Mouse (Mus musculus) 416B (cell line): Measurements from ENCODE around the gene Sox5.
A peak's percentile ranks its signal among the peaks of the same experiment; 100 is the strongest.

ENCODE experiments used
- DNase-seq: peaks from one replicate; pipeline ENCODE4 v3.0.0; 2011; ENCODE audit warnings: low read depth

Sox5 gene

DNA sequence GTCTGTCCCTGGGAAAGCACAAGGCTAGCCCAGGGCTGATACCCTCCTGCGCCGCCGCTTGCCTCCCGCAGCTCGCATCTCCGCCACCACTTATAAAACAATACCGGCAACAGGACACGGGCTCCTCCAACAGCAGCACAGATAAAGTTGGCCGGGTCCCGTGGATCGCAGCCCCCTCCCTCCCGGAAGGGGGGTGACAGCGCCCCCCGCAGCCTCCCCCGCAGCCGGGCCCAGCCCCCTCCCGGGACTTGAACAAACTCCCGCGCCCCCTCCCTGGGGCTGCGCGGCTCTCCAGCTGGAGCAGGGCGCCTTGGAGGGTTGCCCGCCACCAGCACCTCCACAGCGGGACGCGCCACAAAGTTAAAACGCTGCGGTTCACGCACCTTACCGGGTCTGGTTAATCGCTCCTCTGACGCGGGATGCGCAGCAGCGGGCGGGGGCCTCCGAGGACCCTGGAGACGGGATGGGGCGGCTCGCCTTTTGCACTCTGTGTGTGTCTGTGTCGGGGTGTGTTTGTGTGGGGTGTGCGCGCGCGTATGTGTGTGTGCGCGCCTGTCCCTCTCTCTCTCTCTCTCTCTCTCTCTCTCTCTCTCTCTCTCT is at the start of gene Sox5:
Sox5 (minus strand) TSS at position 547 of the 600 bp plus-strand sequence.
- no peak for DNase-seq

DNA sequence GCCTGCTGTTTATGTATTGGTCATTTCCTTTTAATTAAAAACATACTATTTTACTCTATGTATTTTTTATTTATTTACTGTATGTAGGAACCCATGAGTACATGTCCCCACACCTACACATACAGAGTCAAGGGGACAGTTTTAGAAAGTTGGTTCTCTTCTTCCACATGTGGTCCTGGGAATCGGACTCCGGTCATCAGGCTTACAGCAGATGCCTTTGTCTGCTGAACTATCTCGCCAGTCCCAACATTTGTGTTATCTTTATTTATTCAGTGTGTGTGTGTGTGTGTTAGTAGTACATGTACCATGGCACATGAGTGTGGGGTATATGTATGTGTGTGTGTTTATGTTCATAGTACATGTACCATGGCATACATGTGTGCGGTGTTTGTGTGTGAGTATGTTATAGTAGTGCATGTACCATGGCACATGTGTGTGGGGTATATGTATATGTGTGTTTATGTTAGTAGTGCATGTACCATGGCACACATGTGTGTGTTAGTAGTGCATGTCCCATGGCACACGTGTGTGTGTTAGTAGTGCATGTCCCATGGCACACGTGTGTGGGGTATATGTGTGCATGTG is 43.3 kb upstream of the Sox5 start:
- no peak for DNase-seq

DNA sequence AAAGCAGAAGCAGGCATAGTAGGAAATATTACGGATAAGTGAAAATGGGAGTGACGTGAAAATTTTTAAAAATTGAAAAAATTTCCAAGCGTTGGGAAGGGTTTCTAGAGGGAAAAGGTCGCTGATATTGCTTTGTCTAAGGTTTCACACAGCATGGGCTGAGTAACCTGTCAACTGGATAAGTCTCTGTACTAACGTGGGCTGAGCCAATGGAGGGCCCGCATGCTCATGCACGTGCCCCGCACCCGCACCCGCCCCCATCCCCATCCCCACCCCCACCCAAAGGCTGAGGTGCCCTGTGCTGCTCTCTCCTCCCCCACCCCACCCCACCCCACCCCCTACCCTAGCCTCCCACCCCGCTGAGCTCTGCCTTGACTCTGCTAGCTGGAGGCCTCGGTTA is 42.4 kb upstream of the Sox5 start:
- no peak for DNase-seq

DNA sequence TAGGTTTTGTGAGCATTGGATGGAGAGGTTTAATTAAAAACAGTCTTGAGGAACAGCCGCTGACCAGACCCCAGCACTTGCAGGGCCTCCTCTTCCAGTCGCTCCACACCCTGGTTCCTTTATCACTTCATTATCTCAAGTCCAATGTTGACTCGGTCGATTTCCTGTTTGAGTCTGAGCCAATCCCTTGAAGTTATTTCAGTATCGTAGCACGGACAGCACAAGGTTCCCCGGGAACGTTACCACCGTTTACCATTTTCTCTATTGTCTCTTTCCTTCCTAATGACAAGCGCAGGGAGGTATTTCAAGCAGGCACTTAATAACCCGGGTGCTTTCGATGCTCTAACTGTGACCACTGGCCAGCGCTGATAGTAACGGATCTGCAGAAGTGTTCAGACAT is 40.8 kb upstream of the Sox5 start:
- DNase-seq = no peak

DNA sequence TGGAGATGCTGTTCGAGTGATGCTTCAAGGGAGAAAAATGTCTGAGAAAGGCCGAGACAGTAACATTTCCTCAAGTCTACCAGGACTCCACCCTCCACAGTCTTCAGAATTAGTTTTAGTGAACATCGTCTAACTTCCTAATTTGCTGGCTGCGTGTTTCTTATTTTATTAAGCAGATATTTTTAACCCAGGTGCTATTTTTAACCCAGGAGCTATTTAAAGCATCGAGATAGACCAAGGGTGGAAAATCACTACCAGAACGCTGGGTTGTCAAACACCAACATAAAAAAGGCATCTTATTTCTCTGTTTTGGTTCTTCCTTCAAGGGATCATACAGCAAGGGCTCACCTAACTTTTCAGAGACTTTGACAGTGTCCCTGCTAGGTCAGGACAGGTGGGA is 39.2 kb upstream of the Sox5 start:
- DNase-seq = no peak

DNA sequence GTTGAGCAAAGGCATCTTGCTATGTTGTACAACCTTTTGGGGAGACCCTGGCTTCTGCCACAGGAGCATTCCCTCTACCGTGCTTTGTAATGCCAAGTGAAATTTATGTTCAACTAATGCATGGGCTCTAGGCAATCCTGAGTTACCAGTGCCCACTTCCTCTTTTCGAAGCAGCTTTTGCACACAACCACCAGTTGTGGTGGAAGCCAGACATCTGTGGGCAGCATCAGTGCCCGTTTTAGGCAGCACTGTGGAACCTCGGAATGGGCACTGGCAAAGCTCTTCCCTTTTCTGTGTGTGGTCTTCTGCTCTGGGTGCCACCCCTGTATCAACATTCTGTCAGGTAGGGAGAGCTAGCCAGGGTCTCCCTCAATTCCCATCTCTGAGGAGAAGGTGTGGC is 36.2 kb upstream of the Sox5 start:
- DNase-seq = peak; percentile 57

DNA sequence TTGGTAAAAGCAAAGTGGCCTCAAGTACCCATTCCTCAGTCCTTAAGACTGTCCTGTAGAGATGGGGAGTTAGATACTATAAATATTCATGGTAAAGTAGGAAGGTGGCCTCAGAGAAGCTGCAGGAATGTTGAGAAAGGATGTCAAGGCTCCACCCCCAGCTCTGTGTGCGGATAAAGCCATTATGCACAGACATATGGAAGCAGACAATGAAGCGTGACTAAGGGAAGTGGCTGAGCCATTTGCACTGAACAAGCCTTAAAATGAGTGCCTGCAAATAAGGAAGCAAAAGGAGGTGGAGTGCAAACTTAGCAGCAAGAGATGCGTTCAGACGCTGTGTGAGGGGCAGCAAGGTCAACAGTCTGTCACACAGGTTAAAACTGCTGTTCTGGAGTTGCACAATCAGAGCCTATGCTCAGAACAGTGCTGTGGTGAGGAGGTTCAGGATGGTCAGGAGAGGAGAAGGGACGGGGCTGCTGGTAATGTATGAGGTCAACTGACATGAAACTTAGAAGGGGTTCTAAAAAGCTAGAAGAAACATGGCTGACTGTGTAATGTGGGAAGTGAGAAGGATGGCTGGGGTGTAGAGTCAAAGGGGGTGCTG is 35.7 kb upstream of the Sox5 start:
- DNase-seq = no peak

DNA sequence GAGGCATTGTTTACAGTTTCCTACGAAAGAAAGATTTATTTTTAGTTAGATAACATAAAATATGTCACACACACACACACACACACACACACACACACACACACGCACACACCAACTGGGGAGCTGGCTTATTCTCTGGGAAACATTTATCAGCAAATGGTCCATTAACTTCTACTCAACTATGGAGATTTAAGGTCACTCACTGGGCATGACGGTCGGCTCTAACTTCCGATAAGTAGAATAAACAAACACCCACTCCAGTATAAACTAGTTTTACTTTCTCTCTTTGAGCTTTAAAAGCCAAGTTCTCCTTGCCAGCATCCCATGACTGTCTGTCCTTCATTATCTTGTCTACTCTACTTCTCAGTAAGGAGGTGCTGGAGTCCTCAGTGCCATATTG is 33.8 kb upstream of the Sox5 start:
- no peak for DNase-seq

DNA sequence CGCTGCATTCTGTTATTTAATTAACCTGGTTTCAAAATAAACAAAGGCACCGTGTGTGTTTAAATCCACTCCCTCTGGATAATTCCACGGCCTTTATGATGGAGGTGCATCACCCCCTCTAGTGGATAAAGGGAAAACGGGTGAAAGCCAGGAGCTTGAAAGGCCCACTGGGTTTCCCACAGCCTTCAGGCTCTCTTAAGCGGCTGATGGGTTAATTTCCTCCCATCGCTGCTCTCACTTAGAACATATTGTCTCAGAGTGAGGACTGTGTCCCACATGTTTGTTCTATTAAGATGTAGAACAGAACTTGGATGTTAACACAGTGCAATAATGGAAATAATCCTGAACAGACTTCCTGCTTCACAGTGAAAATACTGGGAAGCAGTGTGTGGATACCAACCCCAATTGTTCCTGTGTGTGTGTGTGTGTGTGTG is 33.2 kb upstream of the Sox5 start:
- peak; percentile 19 for DNase-seq

DNA sequence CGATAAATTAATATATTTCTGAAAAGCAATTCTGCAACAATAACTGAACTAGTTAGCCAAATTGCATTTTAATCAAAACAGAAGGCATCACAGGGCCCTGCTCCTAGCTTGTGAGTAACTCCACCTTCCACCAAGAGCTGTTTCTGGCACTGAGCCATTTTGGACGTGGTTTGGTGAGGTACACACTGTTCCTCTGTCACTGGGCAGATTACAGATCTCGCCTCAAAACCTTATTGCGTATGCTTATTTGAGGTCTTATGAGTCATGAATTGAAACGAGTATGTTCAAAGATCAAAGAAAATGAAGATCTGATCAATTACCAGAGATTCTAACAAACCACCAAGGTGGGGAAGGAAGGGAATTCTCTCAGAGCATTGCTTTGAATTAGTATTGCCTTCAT is 22.5 kb upstream of the Sox5 start:
- DNase-seq = peak; percentile 72

DNA sequence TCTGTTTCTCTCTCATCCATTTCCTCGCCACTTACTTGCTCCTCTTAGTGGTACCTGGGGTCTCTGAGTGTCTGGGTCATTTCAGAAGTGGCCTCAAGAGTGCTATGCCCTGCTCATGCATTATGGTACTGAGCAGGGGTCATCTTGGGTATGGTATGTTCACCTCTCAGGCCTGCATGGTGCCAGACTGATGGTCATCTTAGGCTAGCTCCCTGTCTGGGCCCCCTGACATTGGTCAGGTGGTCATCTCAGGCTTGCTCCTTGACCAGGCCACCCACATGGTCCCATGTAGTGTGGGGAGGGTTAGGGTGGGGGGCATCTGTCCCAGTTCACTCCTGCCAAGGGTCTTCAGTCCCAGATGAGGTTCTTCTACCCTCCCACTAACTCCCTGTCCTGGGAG is 21.3 kb upstream of the Sox5 start:
- DNase-seq = no peak

DNA sequence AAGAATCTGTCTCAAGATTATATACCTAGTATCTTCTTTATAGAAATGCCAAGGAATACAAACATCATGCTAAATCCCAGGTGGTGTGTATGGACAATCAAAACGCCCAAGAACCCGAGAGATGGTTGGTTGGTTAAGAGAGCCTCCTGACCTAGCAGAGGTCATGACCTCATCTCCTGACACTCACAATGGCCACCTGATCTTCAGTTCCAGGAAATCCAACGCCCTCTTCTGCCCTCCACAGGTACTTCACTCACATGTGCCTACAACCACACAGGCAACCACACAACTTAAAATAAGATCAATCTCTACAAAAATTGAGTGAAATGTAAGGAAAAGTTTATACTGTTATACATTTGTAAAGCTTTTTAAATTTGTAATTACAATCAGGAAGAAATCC is 12.6 kb upstream of the Sox5 start:
- DNase-seq = no peak

DNA sequence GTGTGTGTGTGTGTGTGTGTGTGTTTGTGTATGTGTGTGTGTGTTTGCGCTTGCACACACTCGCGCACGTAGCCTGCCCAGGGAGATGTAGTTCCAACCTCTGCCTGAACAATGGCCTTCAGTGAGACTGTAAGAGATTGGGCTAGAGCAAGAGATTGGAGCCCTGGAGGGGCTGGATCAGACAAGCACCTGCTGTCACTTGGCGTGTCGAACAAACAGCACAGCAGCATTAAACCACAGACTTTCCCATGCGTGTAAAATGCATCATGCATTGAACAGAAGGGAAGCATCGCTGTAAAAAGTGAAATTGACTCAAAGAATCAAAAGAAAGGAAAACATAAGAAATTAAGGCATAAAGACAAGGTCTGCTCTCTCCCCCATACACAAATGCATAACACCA is 11.1 kb upstream of the Sox5 start:
- DNase-seq = no peak

DNA sequence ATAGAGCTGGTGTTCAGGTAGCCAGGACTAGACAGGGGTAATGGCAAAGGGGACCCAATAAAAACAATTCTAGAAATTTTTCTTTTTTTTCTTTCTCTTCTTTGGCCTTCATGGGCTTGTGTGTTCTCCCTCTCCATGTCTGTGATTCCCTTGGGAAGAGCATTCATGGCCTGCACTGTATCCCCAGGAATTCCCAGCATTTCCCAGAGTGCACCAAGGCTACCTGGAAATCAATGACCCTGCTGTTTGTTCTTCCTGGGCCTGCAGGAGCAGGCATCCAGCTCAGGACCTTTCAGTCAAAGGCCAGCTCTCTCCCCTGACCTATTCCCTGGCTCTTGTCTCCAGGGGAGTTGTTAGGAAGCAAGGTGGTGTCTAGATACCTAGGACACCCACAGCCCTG is 1.5 kb upstream of the Sox5 start:
- no peak for DNase-seq

DNA sequence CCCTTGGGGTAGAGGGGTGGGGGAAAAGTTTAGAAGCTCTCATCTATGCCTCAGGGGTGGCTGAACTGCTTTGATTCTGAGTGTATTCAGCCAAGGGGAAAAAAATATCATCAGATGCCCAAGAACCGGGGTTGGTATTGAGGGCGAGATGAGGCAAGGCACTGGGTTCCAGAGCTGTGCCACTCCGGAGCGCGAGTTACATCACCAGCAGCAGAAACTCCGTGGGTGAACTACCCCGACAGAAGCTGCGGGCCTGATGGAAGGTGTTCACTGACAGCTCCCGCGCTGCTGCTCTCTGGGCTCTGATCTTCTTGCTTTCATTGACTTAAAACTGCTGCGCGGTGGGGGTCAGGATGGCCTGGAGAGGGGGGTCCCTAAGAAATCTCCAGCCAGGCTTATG is 1.1 kb upstream of the Sox5 start:
- DNase-seq = no peak

DNA sequence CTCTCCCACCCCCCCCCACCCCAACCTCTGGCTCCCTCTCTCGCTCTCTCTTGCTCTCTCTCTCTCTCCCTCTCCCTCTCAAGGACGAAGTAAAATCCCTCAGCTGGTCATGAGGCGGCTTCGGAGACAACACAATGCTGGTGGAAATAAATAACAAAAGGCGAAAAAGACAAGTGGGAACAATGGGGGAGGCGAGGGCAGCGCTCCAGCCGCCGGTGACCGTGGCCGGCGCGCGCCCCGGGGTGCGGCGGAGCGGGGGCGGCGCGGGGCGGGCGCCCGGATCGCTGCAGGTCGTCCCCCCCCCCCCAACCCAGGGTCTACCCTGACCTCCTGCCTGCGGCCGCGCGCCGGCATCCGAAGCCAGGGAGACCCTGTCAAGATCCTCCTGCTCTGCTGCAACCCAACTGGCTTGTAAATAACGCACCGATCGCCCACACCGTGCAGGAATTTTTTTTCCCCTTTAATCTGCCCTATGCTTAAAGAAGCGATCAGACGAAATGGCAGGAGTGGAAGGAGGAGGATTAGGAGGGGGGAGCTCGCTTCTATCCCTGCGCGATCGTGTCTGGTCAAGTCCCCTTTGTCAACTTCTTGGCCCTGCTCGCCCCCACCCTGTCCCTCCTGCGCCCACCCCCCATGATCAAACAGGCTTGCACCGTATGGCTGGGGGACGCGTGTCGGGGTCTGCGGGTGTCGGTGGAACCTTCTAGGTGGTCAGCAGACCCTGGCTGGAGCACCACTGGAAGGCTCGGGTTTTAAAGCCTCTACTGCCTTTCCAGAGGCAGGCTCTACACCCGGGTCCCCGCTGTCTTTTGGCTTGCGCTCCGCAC is 467 bp upstream of the Sox5 start:
- DNase-seq = no peak

DNA sequence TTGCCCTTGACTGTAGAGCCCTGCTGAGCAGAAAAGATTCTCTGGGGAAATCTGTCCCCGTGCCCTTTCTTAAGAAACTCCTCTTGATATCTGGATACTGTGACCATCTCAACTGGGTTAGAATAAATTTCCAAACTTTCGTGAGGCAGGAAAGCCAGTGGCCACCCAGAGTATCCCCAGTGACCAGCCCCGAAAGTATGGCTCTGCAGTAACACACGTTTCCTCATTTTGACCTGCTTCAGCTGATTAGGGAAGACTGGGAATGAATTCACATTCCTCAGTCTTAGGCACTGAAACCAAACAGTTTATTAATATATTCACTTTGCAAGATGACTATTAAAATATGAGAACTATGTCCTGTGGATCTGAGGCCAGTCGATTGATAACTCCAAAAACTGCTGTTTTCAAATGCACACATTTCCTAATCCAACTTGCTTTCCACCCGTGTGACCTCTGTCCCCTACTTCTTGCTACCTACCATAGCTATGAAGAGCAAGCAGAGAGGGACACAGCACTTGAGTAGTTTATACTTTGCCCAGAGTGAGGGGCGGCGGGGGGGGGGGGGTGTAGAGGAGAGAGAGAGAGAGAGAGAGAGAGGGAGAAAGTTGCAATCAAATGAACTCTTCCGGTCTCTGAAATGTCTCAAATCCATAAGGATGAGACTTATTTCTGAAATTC is 1.0 kb downstream of the Sox5 start:
- no peak for DNase-seq

DNA sequence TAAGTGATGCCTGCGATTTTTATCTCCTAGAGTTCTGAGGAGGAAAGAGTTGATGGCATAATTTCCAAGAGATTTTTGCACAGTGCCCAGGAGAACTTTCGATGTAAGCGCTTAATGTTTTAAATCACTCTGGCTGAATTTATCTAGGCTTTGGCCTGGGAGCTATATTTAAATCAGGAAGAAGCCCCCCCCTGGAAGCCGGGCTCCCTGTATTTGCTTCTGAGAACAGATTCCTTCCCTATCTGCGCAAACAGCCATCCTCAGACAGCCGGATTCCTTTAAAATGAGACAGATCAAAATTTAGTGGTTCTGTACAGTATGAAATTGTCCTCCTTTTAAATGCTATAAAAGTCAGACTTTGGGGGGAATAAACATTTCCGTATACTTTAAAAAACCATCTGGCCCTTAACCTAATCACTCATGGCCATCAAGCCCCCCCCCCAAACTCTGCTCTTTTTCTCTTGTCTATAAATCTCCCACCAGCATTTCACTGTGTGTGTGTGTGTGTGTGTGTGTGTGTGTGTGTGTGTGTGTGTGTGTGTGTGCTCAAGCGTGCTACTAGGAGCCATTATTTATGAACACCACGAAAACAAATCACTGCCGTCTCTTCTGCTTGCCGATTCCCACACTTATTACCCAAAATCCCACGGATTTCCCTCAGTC is 1.7 kb downstream of the Sox5 start:
- DNase-seq = no peak

DNA sequence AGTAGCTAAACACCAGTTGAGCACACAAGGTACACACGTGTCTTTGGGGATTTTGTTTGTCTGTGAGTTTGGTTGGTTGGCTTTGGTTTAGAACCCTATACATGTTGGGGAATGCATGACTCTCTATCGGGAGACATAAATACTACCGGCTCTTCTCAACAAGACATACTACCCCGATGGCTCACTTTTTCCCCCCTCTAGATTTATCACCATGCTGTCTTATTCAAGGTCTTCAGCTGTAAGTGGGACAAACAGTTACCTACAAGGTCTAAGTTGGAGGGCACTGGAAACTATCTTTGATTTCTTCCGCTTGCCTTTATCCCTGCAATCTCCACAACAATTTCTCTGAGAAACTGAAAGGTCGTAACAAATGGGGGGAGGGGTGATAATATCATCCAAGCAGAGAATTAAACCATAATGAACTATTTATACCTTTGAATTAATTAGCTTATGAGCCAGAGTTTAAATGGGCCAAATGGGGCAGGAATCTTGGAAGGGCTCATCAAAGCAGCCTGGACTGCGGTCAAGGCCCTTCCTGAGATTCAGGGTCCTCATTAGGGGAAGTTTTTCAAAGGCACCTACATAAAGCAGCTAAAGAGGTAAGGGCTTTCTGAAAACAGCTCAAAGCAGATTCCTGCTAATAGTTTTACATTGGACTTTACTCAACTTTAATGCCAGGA is 4.3 kb downstream of the Sox5 start:
- DNase-seq = no peak

DNA sequence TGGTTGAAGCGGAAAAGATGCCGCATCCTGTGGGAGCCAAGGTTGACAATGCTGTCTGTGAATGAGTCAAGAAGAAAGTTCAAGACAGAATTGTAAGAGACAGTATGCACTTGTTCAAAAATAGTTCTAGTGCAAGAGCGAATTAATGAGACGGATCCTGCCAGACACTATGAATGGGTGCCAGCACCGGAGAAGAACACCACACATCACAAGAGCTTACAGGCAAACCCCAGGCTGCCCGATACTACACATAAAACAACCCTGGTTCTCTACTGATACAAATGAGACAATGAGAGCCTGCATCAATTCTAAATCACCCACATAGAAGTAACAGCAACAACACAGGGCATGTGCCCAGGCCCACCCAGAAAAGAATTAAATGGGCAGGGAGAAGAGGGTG is 8.0 kb downstream of the Sox5 start:
- DNase-seq = no peak

DNA sequence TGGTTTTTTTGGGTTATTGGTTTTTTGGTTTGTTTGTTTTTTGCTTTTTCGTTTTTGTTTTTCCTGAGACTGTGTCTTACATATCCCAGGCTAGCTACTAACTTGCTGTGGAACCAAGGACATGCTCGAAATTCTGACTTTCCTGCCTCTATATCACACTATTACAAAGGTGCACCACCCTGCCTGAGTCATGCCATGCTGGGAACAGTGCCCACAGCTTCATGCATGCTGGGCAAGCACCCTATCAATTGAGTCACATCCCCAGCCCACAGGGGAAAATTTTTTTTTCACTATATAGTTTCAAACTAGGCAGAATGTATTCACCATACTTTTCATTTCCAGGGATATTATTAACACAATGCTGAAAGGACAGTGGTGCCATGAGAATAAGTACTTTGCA is 8.8 kb downstream of the Sox5 start:
- no peak for DNase-seq
